Mouse (Mus musculus) adrenal gland, postnatal 14 days (tissue): ENCODE data around the gene Copb1. TPM values are rescaled to one million over a fixed set of nuclear protein-coding genes. Genes with fewer than 3 reads are reported as not detected.

Experiments used
- DNase-seq: peaks from one replicate; pipeline ENCODE4 v3.0.0; 2021; ENCODE audit warnings: mixed read lengths
- long read RNA-seq, 2 experiments: library from polyadenylated mRNA; stranded (forward); transcript quantifications; one replicate each; pipeline ENCODE4 v2.0.0; 2021
- total RNA-seq: library from RNA; stranded (reverse); gene quantifications from 2 replicates; pipeline ENCODE4 v1.2.3, GENCODE M21; 2021

The Copb1 gene
- 117 and 120 TPM in 2 replicates for total RNA-seq
- long read RNA-seq, experiment 1, transcript Copb1-201 (22 exons, 3,346 nt): major isoform, 126 of 145 reads
- long read RNA-seq, experiment 1, partial matches to known transcripts: 16 of 145 reads
- long read RNA-seq, experiment 1, other reads (novel, unspliced or antisense): 3 of 145 reads
- long read RNA-seq, experiment 2, transcript Copb1-201 (22 exons, 3,346 nt): major isoform, 82 of 99 reads
- long read RNA-seq, experiment 2, partial matches to known transcripts: 4 of 99 reads
- long read RNA-seq, experiment 2, other reads (novel, unspliced or antisense): 13 of 99 reads

DNA sequence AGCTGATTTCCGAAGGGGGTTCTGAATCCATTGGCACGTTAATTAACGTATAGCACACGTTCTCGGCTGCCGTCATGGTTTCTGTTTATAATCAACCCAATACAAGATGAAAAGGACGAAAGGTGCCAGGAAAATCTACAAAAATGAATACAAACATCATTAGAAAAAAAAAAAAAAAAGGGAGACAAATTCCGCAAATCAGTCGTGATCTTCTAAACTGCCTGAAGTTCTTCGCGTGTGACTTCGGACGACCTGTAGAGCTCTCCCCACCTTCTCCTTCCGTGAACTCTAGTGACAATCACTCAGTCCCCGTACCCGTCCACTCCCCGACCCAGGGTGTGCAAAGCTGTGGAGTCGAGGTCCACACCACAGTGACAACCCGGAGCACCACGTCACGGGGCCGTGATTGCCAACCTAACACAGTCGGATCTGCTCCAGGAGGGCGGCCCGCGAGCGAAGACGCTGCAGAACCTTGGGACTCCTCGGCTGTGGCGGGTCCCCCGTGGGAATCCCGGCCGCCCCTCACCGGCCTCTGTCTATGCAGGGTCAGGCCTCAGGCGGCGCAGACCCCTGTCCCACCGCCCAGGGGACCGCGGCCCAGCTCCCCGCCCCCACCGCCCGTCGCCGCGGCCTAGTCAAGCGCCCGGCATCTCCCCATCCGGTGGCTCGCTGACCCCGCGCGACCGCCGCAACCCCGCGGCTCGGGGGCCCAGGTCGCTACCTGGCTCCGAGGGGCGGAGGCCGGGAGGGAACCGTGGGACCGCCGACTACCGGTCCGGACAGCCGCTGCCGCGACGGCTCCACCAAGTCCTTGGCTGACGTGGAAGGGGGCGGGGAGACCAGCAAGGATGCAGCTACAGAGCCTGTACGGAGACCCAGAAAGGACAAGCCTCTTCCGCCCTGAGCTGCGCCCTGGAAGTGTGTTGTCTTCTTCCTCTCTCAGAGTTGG is at the start of gene Copb1:
TSS of gene Copb1 (minus strand) at position 827 of the 949 bp plus-strand sequence.
- DNase-seq: peak; percentile 97

DNA sequence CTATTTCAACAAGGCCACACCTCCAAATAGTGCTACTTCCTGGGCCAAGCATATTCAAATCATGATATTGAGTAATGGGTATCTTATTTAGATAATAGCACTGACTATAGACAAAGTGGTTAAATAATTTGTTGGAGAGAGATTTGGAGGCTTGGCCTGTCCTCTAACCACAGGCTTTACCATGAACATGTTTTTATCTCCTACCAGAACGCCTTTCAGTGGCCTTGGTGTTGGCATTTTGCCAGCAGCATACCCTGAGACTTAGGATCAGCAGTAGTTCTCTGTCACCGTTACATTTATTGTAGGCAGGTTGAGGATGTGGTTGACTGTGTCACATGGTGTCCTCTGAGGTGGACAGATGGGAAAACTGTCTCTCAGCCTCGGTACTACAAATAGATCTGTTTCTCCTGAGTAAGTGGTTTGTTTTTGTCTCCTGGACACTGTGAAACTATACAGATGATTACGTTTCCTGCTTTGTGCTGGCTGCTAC is 46.8 kb upstream of the Copb1 start:
- DNase-seq: no peak

DNA sequence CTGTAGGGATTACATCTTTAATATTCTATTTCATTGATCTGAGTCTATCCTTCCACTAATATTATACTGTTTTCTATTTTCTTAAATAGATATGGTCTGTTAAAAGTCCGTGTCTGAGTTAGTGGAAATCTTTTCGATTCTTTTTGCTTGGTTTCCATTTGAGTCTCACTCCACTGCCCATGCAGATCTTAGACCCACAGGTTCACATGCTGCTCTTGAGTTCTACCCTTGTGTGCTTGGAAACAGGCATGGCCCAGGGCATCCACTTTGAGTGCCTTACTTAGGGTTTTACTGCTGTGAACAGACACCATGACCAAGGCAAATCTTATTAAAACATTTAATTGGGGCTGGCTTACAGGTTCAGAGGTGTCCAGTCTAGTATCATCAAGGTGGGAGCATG is 46.3 kb upstream of the Copb1 start:
- DNase-seq: no peak

DNA sequence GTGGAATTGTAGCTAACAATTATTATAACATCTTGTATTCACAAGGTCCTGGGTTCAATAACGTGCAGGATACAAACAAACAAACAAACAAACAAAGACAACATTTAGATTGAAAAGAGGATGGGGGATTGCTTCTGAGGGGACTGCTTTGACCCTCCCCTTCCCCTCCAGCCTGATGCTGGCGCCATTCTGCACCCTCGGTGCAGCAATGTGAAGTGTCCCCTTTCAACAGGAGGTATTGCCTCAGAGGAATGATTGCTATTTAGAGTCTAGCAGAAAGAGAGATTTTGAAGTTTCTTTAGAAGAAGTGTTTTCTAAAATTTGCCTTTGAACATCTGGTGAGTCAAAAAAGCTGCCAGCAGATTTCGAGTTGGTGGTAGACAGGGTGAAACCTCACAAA is 44.7 kb upstream of the Copb1 start:
- no peak for DNase-seq

DNA sequence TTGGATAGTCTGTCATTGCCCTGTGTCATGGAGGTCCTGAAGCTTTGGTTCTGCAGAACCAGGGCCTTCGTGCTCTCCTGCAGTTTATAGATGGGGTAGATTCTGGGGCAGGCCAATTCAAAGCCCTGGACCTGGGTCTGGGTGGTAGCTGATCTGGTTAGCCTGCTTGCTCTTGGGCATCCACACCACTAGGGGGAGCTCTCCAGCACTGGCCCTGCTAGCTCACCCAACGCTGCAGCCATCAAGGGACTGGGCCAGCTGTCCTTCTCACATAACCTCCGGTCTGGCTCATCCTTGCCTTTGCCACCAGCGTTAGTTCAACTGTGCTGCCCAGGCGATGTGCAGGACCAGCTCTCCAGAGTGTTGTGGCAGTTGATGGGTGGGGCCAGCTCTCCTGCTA is 40.2 kb upstream of the Copb1 start:
- no peak for DNase-seq

DNA sequence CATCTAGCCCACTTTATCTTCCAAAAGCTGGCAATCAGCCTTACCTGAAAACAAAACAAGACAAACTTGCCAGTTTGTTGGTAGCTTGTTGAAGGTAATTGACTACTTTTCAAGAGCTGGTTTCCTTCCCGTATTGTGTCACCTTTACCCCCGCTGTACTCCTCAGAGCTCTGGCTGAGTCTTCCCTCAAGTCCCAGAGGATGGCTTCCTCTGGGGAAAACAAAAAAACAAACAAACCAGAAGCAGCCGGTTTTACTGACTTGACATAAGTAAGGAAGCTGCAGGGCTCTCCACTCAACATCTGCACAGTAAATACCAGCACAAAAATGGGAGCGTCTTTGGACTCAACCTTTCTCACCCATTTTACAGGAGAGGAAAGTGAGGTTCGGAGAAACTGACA is 39.4 kb upstream of the Copb1 start:
- DNase-seq: peak; percentile 37

DNA sequence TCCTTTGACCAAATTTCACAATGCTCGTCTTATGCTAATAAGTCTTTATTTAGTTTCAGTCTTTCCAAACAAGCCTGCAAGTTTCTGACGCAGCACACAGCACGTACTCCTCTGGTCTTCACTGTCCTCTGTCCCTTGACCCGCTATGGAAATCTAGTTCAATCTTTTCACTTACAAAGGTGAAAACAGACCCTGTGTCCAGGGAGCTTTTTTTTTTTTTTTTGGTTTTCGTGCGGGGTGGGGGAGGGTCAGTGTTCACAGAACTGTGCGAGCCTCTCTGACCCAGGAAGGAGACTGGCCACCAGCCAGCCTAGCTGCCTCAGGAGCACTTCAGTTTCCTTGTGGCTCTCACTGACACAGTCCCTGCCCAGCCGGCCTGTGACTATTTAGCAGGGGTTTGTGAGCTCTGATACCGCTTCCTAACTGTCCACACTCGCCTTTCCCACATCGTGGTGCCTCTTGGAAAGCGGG is 38.0 kb upstream of the Copb1 start:
- peak; percentile 87 for DNase-seq

DNA sequence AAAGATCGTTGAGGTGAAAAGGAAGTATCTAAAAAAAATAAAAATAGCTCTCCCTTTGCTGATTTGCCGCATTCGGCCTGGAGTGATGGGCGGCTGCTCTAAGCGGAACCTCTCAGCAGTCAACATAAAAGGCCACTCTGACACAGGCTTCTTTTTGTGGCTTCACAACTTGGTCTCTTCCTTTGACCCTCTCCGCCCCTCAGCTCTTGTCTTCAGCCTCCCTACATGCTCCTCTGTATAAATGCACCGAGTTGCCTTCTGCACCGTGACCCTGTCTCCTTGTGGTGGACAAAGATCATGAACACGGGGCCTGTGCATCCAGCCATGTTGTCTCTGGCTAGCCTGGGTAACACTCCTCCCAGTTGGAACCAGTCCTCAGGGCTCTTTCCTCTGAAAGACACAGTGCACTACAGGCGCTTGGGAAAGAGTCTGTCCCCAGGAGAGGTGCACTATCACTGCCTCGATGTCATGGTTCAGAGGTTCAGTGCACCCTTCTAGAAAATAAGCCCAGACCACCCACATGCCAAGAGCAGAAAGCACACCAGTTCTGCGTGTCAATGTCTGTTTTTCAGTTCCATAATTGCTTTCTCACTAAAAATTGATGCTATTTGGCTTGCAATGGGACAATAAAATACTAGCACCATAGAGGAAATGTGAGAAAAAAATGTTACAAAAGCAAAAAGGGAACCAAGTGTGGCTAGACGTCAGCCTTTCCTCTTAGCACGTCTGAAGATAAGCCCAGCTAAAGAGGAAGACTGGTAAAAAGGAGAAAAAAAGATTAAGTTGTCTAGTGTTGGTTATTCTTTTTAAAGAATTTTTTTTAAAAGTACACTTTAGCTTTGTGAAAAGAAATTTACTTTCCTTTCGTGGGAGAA is 37.2 kb upstream of the Copb1 start:
- DNase-seq: peak; percentile 54

DNA sequence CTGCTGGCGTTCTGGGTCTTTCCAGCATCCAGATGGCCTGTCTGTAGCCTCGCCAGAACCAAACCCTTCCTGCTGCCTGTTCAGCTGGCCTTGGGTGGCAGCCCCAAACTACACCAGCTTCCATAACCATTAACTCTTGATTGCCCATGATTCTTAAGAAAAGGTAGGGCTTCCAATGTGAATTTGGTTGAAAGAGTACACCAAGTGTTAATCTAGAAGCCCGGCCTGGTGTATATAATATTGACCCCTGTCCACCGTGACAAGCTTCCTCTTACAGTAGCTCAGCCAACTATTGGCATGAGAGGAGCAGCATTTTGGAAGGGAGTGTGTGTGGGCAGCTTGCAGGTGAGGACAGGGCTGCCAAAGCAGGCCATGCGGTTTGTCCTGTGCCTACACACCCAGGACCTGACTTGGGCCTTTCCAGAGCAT is 35.6 kb upstream of the Copb1 start:
- DNase-seq: no peak

DNA sequence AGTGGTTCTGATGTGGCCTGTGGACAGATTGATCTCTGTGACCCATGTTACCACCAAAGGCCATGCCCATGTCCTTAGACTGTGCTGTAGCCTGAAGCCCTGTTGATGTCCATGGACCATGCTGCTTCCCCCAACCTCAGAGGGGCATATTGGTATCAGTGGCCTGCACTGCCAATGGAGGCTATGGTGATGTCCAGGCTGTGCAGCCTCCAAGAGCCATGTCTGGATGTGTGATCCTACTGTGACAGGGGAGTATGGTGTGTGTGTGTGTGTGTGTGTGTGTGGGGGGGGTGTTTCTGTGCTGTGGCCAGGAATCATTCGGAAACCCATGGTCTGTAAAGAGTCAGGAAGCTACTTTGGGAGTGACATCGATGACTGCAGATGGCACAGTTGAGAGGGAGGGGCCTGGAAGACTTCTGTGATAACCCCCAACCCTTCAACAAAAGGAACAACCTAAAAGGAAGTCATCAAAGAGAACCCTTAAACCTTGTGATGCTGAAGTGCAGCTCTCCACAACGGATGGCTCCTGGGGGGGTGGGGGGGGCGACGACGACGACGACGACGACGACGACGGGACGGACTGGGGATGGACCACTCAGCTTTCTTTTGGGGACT is 29.9 kb upstream of the Copb1 start:
- no peak for DNase-seq

DNA sequence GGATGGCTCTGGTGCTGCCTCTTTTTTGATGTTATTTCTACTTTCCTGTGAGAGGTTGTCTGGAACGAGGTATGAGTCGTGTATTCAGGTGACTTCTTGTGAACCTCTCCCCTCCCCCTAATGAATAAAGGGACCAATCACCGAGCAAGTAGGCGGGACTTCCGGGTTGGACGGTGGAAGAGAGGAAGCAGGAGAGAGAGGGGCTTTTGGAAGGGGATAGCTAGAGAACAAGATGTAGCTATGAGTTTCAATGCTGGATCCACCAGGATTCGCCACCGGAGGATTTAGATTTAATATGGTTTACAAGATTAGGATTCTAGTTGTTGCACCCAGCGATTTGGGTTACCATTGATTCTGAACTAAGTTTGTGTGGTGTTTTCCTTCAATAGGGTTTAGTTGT is 28.5 kb upstream of the Copb1 start:
- no peak for DNase-seq

DNA sequence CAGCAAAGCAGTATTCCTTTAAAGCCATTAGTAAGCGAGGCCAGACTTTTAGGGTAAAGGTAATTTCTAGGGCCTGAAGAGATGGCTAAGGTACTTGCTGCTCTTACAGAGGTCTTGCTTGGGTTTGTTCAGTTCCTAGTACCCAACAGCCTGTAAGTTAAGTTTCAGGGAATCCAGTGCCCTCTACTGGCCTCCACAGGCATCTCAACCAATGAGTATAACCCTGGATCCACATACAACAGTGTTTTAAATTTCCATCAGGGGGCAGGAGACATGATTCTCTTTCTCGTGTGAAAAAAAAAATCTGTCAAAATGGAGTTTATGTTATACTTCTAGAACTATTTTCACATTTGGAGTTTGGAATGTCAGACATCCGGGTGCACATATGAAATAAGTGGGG is 27.2 kb upstream of the Copb1 start:
- DNase-seq: peak; percentile 44

DNA sequence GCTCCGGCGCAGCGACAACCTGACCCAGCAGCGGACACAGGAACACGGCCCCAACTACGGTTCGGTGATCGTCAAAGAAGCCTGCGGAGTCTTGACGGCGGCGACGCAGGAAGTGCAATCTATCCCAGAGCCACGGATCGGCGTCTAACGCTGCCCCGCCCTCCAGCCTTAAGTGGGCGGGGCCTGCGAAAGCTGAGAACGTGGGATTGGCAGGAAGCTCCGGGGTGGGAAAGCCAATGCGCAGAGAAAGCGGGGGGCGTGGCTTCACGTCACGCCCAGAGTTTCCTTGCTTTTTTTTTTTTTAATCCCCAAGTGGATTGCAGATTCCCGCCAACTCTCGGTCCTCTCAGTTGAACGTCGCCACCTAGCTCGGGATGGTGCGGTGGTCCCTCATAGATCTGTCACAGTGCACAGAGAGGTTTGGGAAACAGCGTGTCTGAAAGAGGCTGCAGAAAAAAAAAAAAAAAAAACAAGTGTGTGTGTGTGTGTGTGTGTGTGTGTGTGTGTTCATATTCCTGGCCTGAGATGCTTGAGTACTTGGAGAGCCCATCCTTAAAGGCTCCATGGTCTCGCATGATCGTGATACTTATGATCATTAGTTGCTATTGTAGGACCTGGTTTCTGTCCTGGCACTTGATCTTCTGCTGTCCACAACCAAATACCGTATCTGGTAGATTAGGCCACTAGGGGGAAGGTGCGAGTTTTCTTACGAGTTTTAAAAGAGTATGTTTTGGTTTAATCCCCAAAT is 21.7 kb upstream of the Copb1 start, which contains the start of gene Psma1:
TSS of gene Psma1 (minus strand) at position 114 of the 748 bp plus-strand sequence.
- peak; percentile 97 for DNase-seq

DNA sequence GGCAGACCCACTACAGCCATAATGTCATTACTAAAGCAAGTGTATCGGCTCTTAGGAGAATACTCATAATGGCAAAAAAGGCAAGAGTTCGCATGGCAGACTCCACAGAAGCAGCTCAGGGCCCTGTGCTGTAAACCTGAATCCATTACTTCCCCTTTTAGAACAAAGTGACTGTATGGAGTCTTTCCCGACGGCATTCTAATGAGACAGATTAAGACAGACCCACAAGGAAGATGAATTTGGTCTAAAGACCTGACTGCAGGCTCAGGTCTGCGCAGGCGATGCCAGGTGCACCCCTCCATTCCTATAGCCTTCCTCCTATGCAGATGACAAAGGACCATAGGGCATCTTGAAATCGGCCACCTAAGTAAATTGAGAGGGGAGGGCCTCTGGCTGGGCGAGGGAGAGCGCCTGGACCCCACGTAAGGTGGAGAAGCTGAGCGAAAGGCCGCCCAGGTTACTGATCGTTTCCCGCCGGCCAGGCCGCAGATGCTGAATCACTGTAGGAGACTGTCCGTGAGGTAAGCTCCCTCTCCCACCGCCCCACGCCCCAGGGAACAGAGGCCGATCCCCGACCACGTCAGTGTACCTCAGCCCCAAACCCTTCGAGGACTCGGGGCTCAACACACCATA is 21.0 kb upstream of the Copb1 start:
- no peak for DNase-seq

DNA sequence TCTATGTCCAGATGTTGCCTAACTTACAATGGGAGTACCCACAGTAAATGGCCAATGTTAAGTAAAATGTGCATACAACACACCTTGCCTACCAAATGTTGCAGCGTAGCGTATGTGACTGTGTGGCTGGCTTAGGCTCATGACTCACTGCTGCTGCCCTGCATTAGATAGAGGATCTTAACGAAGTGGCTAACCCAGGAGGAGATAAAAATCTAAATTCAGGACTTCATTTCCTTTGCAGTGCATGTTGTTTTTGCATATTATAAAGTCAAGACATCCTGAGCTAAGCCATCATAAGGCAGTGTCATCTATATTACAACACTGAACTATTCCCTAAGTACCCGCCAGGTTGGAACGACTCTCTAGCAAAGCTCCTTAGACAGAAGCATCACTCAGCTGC is 13.9 kb upstream of the Copb1 start:
- DNase-seq: no peak

DNA sequence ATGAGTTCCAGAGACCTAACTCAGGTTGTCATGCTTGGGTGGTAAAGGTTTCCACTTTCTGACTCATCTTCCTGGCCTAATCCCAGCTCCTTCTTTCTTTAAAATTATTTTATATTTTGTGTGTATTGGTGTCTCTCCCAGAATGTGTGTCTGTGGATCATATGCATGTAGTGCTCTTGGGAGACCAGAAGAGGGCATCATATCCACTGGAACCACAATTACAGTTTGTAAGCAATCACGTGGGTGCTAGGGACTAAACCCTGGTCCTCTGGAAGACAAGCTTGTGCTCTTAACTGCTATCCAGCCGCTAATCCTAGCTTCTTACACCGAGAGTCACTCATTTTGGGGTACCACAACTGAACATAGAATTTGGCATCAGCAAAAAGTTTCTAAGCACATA is 2.8 kb downstream of the Copb1 start:
- no peak for DNase-seq

DNA sequence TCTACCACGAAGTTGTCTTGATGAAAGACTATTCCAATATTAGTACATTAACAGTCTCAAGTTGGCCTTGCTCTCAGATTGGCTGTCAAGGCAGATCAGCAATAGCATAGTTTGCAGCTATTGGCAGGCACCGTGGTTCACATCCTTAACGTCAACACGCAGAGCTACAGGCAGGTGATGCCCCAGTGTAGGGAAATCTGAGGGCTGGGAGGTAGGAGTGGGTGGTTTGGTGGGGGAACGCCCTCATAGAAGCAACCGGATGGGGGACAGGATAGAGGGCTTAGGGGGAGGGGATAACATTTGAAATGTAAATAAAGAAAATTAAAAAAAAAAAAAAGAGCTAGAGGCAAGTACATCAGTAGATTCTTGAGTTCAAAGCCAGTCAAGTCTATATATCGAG is 20.5 kb downstream of the Copb1 start:
- no peak for DNase-seq

DNA sequence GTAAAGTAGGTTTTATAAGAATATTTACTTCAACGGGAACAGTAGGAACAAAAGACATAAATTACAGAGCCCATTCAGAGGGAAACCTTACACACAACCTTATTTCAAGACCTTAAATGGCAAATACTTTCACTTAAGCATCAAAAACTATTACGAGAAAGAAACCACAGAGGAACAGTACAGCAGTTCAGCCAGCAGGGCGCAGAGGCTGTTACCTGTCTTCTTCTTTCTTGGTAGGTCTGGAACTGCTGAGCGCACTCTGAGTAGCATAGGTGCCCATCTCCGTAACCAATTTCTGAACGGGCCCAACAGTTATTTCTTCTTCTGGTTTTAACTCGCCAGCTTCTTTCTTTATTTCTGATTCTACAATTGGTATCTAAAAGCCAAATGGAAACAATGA is 21.5 kb downstream of the Copb1 start:
- no peak for DNase-seq

DNA sequence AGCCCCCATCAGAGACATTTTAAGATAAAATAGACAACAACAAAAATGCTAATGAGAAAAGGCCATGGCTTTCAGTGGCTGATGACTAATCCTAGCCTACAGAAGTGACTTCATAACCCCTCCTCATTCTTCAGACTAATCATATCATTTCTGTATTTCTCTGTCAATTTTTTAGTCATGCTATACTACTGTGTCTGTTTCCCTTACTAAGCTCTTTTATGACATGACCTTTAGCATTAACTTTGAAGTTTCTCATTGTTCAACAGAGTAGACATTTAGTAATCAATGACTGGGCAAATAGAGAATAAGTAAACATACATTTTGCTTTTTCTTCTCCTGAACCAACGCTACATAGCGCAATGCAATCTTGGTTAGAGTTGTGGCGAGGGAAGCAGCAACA is 22.7 kb downstream of the Copb1 start:
- DNase-seq: no peak

DNA sequence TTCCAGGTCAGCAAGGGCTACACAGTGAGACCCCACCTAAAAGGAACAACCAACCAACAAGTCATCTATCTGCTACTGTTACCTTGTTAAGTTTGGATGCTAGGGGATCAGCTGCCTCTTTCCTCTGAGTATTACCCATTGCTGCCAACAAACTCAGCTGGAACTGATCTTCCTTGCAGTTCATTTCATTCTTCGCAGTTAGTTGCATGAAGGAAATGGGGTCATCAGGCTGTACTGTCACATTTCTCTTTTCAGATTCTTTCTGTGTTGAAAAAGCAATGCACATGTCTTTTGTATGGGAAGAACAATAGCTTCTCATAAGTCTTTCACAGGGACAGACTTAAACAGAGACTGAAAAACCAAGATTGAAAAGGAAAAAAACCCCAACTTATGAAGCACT is 28.0 kb downstream of the Copb1 start:
- no peak for DNase-seq
